Mouse (Mus musculus): ENCODE results near the gene Asphd2. TPM values are rescaled to one million over a fixed set of nuclear protein-coding genes. Genes with fewer than 3 reads are reported as not detected.

The Asphd2 gene
- polyA plus RNA-seq, 1 experiment from 2014 or later: 29.5 TPM

DNA sequence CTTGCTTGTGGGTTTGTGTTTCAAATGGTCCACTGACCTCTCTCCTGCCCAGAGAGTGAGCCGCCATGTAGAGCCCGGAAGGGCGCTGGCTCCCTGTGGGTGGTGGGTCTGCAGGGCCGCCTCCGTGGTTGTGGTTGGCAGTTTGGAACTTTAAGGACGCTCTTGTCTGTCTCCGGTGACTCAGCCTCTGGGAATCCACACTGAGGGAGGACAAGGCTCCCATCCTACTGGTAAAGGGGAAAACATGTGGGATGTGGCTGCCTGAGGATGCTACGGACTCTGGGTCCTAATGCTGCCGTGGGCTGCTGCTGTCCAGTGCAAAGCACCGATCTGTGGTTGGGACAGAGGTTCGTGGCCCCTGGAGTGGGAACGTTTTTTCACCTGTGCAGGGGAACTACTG is 26.7 kb downstream of the Asphd2 start:
- no peak overlapping the region for H3K27ac ChIP-seq (ENCODE audit: low read depth, low read length)
- no peak for ATAC-seq
- 83% methylated on average over 12 of the region's 12 CpGs for WGBS
- H3K4me2 ChIP-seq (ENCODE audit: low read length): no peak overlapping the region
- H3K4me1 ChIP-seq (ENCODE audit: control insufficient read depth, insufficient read depth, low read depth, low read length): peaks cover 43% of the 10 kb centered on the region
- no peaks in the 10 kb centered on the region for H3K27me3 ChIP-seq (replicated peaks; ENCODE audit: control insufficient read depth, insufficient read depth, low read length)
- H3K9me3 ChIP-seq (ENCODE audit: control insufficient read depth, low read length): no peaks in the 10 kb centered on the region
- no peak overlapping the region for H3K4me3 ChIP-seq (ENCODE audit: low read length)
- H3K9ac ChIP-seq (ENCODE audit: low read depth, low read length): no peak overlapping the region
- H3K36me3 ChIP-seq (ENCODE audit: control insufficient read depth, insufficient read depth, low read length): peaks cover 17% of the 10 kb centered on the region; the same call in 1 of the 2 replicates

DNA sequence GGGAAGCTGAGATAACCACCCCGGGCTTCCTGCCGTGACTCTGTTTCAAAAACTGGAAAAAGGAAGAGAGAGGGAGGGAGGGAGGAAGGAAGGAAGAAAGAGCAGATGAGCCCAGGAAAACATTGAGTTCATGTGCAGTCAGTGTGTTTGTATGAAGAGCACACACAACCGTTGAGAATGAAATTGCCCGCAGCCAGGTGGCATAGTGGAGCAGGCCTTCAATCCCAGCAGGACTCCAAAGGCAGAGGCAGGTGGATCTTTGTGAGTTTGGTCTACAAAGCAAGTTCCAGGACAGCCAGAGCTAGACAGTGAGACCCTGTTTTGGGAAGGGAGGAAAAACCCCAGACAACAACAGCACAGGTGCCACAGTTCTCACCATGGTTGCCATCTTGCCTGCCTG is 27.3 kb downstream of the Asphd2 start:
- H3K9ac ChIP-seq (ENCODE audit: low read depth, low read length): no peak overlapping the region
- 86% methylated on average over 4 of the region's 4 CpGs for WGBS
- no peaks in the 10 kb centered on the region for H3K9me3 ChIP-seq (ENCODE audit: control insufficient read depth, low read length)
- H3K36me3 ChIP-seq (ENCODE audit: control insufficient read depth, insufficient read depth, low read length): peaks cover 17% of the 10 kb centered on the region; the same call in 1 of the 2 replicates
- H3K27ac ChIP-seq (ENCODE audit: low read depth, low read length): no peak overlapping the region
- H3K4me3 ChIP-seq (ENCODE audit: low read length): no peak overlapping the region
- H3K27me3 ChIP-seq (replicated peaks; ENCODE audit: control insufficient read depth, insufficient read depth, low read length): no peaks in the 10 kb centered on the region
- ATAC-seq: no peak
- no peak overlapping the region for H3K4me2 ChIP-seq (ENCODE audit: low read length)
- peaks cover 38% of the 10 kb centered on the region for H3K4me1 ChIP-seq (ENCODE audit: control insufficient read depth, insufficient read depth, low read depth, low read length)

DNA sequence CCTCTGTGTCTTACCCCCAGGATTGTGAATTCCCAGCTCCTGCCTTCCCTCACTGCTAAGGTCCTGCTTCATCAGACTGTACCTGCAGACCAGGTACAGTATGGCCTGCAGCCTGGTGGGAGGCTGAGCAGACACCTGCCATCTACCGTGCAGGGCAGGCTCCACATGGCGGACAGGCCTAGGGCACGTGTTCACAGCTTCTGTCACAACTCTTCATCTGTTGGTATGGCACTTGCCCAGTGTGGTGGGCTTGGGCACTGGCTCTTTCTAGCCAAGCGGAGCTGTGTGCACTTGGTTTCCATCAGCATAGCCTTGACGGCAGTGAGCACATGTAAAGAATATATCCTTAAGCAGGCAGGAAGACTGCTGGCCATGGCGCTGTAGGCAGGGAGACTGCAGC is 27.8 kb downstream of the Asphd2 start:
- Histone ChIP-seq H3K36me3 (ENCODE audit: control insufficient read depth, insufficient read depth, low read length) (peaks cover 20% of the 10 kb centered on the region), H3K9ac (ENCODE audit: low read depth, low read length) (no peak overlapping the region), H3K4me3 (ENCODE audit: low read length) (no peak overlapping the region), H3K27me3 (replicated peaks; ENCODE audit: control insufficient read depth, insufficient read depth, low read length) (no peaks in the 10 kb centered on the region), H3K4me1 (ENCODE audit: control insufficient read depth, insufficient read depth, low read depth, low read length) (peaks cover 34% of the 10 kb centered on the region), H3K4me2 (ENCODE audit: low read length) (no peak overlapping the region), H3K9me3 (ENCODE audit: control insufficient read depth, low read length) (no peaks in the 10 kb centered on the region), H3K27ac (ENCODE audit: low read depth, low read length) (no peak overlapping the region)
- 92% methylated on average over 6 of the region's 6 CpGs for WGBS
- no peak for ATAC-seq

DNA sequence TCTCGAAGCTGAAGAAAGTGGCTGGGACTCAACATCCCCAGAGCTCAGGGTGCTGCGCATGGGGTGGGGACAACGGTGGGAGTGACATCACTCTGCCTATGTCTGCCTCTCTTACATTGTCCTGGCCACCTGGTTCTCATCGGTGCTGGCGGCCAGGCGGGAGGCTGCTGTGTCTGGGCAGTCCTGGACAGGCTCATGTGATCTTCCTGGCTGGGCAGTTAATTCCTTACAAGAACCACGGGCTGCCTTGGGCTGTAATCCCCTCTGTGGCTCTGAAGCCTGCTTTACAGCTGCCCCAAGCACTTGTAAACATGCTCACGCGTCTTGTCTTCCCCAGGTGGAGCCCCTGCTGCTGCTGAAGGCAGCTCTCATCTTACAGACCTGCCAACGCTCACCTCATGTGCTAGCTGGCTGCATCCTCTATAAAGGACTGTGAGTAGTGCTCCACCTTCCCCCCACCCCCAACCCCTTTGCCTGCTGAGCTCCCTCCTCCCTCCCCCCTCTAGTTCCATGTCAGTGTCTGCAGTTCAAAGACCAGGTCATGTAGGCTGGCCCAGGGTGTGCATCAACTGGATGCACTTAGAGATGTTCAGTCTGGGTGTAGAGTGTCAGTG is 30.4 kb downstream of the Asphd2 start:
- no peak overlapping the region for H3K27ac ChIP-seq (ENCODE audit: low read depth, low read length)
- peaks cover 18% of the 10 kb centered on the region for H3K36me3 ChIP-seq (ENCODE audit: control insufficient read depth, insufficient read depth, low read length)
- H3K4me1 ChIP-seq (ENCODE audit: control insufficient read depth, insufficient read depth, low read depth, low read length): peaks cover 9% of the 10 kb centered on the region
- no peak overlapping the region for H3K9ac ChIP-seq (ENCODE audit: low read depth, low read length)
- WGBS: 71% methylated on average over 10 of the region's 10 CpGs
- no peak for ATAC-seq
- H3K9me3 ChIP-seq (ENCODE audit: control insufficient read depth, low read length): no peaks in the 10 kb centered on the region
- H3K27me3 ChIP-seq (replicated peaks; ENCODE audit: control insufficient read depth, insufficient read depth, low read length): no peaks in the 10 kb centered on the region
- H3K4me3 ChIP-seq (ENCODE audit: low read length): no peak overlapping the region
- H3K4me2 ChIP-seq (ENCODE audit: low read length): no peak overlapping the region

DNA sequence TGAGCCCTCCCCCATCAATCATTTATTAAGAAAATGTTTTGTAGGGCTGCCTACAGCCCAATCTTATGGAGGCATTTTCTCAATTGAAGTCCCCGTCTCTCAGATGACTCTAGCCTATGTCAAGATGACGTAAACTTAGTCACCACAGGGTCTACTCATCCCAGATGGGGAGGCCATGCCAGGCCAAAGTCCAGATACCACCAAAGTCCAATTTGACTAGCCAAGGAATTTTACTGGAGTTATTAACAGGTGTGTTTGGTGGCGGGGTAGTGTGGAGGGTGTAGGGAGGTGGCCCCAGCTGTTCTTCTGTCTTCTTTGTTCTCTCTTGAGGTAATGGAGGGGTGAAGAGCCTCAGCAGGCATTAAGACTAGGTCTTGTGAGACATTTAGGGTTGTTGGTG is 34.6 kb downstream of the Asphd2 start:
- Histone ChIP-seq H3K9ac (ENCODE audit: low read depth, low read length) (no peak overlapping the region), H3K4me1 (ENCODE audit: control insufficient read depth, insufficient read depth, low read depth, low read length) (no peaks in the 10 kb centered on the region), H3K9me3 (ENCODE audit: control insufficient read depth, low read length) (no peaks in the 10 kb centered on the region), H3K4me2 (ENCODE audit: low read length) (no peak overlapping the region), H3K36me3 (ENCODE audit: control insufficient read depth, insufficient read depth, low read length) (peaks cover 9% of the 10 kb centered on the region; the same call in 1 of the 2 replicates), H3K27ac (ENCODE audit: low read depth, low read length) (no peak overlapping the region), H3K27me3 (replicated peaks; ENCODE audit: control insufficient read depth, insufficient read depth, low read length) (no peaks in the 10 kb centered on the region), H3K4me3 (ENCODE audit: low read length) (no peak overlapping the region)
- WGBS: 97% methylated on average over 3 of the region's 3 CpGs
- ATAC-seq: no peak

DNA sequence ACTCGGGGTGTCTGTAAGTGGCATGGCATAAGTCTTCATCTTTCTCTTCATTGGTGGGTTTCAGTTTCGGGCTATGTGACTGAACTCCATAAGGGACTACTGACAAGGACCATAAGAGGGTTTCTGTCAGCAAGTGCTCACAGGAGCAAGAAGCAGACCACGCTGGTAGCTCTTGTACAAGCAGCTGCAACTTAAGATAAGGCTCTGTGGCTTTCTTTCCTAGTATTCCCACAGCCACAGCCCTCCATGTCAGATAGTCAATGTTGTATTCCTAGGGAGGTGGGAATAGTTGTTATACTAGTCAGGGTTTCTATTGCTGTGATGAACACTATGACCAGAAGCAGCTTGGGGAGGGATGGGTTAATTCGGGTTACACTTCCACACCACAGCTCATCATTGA is 35.1 kb downstream of the Asphd2 start:
- H3K4me3 ChIP-seq (ENCODE audit: low read length): no peak overlapping the region
- no peaks in the 10 kb centered on the region for H3K9me3 ChIP-seq (ENCODE audit: control insufficient read depth, low read length)
- no peaks in the 10 kb centered on the region for H3K27me3 ChIP-seq (replicated peaks; ENCODE audit: control insufficient read depth, insufficient read depth, low read length)
- no peak overlapping the region for H3K9ac ChIP-seq (ENCODE audit: low read depth, low read length)
- peaks cover 11% of the 10 kb centered on the region for H3K36me3 ChIP-seq (ENCODE audit: control insufficient read depth, insufficient read depth, low read length)
- no peaks in the 10 kb centered on the region for H3K4me1 ChIP-seq (ENCODE audit: control insufficient read depth, insufficient read depth, low read depth, low read length)
- no peak overlapping the region for H3K4me2 ChIP-seq (ENCODE audit: low read length)
- WGBS: 95% methylated on average over 4 of the region's 4 CpGs
- H3K27ac ChIP-seq (ENCODE audit: low read depth, low read length): no peak overlapping the region
- ATAC-seq: no peak

DNA sequence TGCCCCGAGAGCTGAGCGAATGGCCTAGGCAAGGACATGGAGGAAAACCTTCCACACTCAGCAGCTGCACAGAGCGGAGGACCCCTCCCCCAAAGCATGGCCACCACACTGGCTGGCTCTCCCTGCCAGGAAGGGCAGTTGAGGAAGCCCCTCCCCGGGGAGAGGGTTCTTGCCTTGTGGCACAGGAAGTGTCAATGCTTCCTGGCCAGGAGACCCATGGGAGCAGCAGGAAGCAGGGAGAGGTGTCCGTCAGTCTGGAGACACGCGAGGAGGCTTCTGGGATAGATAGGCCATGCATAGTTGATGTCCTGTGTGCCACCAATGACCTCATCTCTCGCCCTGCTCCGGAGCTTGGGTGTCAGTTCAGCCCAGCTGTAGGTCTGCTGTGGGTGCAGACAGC is 38.3 kb downstream of the Asphd2 start:
- no peak overlapping the region for H3K4me3 ChIP-seq (ENCODE audit: low read length)
- no peak for ATAC-seq
- H3K4me2 ChIP-seq (ENCODE audit: low read length): no peak overlapping the region
- no peaks in the 10 kb centered on the region for H3K27me3 ChIP-seq (replicated peaks; ENCODE audit: control insufficient read depth, insufficient read depth, low read length)
- WGBS: 92% methylated on average over 9 of the region's 9 CpGs
- H3K4me1 ChIP-seq (ENCODE audit: control insufficient read depth, insufficient read depth, low read depth, low read length): no peaks in the 10 kb centered on the region
- H3K36me3 ChIP-seq (ENCODE audit: control insufficient read depth, insufficient read depth, low read length): peaks cover 16% of the 10 kb centered on the region
- no peaks in the 10 kb centered on the region for H3K9me3 ChIP-seq (ENCODE audit: control insufficient read depth, low read length)
- no peak overlapping the region for H3K9ac ChIP-seq (ENCODE audit: low read depth, low read length)
- H3K27ac ChIP-seq (ENCODE audit: low read depth, low read length): no peak overlapping the region

DNA sequence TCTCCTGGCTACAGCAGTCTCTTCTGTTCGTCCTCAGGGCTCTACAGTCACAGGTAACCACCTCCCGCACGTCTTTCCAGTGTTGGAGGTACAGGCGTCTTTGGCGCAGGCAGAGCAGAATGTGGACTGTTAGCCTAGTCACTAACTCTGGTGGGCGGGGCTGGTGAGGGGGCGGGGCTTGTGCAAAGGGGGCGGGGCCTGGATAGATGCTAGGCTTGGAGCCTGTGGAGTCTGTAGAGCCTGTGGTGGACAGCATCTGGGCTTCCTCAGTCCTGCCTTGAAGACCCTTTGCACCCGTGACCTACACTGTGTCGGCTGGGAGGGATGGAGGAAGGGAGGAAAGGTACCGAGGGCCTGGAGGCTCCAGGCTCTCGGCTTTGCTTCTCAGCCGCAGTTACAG is 38.8 kb downstream of the Asphd2 start, which contains the start of gene Gm6583:
Gene Gm6583 (minus strand): TSS at position 124 of the 400 bp plus-strand sequence.
- Histone ChIP-seq H3K4me3 (ENCODE audit: low read length) (no peak within 1 kb of the TSS), H3K9me3 (ENCODE audit: control insufficient read depth, low read length) (no peaks in the 10 kb centered on the region)

DNA sequence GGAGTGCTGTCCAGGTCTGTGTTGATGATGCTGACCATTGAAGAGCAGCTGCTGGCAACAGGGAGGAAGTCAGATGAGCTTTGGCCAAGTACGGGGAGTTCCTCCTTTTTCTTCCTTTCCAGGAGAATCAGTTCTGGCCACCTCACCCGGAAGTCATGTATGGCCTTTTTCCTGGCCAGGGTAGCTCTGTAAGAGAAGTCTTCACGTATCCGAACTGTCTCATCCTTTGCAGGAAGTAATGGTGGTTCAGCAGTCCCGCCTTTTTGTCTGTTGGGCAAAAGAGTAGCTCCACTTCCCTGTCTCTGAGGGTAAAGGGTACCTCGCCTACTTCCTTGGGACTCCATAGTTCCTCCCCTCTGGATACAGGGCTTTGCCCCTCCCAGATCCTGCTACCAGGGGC is 39.2 kb downstream of the Asphd2 start:
- WGBS: 80% methylated on average over 6 of the region's 6 CpGs
- Histone ChIP-seq H3K4me2 (ENCODE audit: low read length) (no peak overlapping the region), H3K36me3 (ENCODE audit: control insufficient read depth, insufficient read depth, low read length) (peaks cover 16% of the 10 kb centered on the region)

More for the DNA sequence above, 38.8 kb downstream of the Asphd2 start, which contains the start of gene Gm6583:
- no peak for ATAC-seq
- Histone ChIP-seq H3K9ac (ENCODE audit: low read depth, low read length) (no peak within 1 kb of the TSS), H3K36me3 (ENCODE audit: control insufficient read depth, insufficient read depth, low read length) (peaks cover 16% of the 10 kb centered on the region), H3K27ac (ENCODE audit: low read depth, low read length) (no peak within 1 kb of the TSS), H3K27me3 (replicated peaks; ENCODE audit: control insufficient read depth, insufficient read depth, low read length) (no peaks in the 10 kb centered on the region), H3K4me2 (ENCODE audit: low read length) (no peak within 1 kb of the TSS), H3K4me1 (ENCODE audit: control insufficient read depth, insufficient read depth, low read depth, low read length) (no peaks in the 10 kb centered on the region)
- 68% methylated on average over 12 of the region's 13 CpGs for WGBS

More for the DNA sequence above, 39.2 kb downstream of the Asphd2 start:
- Histone ChIP-seq H3K9ac (ENCODE audit: low read depth, low read length) (no peak overlapping the region), H3K27ac (ENCODE audit: low read depth, low read length) (no peak overlapping the region), H3K27me3 (replicated peaks; ENCODE audit: control insufficient read depth, insufficient read depth, low read length) (no peaks in the 10 kb centered on the region), H3K4me3 (ENCODE audit: low read length) (no peak overlapping the region), H3K9me3 (ENCODE audit: control insufficient read depth, low read length) (no peaks in the 10 kb centered on the region), H3K4me1 (ENCODE audit: control insufficient read depth, insufficient read depth, low read depth, low read length) (no peaks in the 10 kb centered on the region)
- ATAC-seq: no peak
